Mouse (Mus musculus) left cerebral cortex, postnatal 25 days (tissue): Measurements from ENCODE around the gene Sdc3. TPM values are rescaled to one million over a fixed set of nuclear protein-coding genes. Genes with fewer than 3 reads are reported as not detected.

Source experiments
- DNase-seq, 2 experiments: peaks; one replicate each; pipeline ENCODE4 v3.0.0; 2022; ENCODE audit warnings: low spot score in 2 of 2, mixed read lengths in 1 of 2
- intact Hi-C: fragments of 180-260 bp; cut with DNase I; formaldehyde crosslinking; loops from one replicate; pipeline ENCODE4 v1.15.1; 2025
- total RNA-seq, 2 experiments: library from RNA; stranded (reverse); gene quantifications; 2 replicates each; pipeline ENCODE4 v1.2.3; 2021

The Sdc3 gene
- total RNA-seq, 2 experiments from 2014 or later = 167 to 181 TPM

DNA sequence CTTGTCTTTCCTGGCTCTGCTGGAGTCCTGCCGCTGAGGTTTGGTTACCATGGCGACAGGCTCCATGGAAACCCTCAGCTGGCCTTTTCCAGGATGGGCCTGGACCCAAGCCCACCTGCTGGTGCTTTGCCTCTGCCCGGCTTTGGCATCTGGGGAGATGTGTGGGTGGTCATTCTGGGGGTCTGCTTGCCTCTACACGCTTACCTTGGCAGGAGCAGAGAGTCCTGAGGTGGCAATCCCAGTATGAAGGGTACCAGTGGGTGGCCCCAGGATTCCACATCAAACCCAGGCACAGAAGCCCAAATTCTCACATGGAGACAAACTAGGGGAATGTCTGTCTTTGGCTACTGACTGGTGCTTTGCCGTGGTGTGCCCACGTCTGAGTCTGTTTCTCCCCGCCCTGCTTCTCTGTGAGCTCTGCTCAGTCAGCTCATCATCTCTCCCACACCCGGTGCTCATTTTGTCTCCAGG lies 73.6 kb downstream of the Sdc3 start:
- peak; percentile 91 to 95 for DNase-seq
- intact Hi-C loops = no loop called here

DNA sequence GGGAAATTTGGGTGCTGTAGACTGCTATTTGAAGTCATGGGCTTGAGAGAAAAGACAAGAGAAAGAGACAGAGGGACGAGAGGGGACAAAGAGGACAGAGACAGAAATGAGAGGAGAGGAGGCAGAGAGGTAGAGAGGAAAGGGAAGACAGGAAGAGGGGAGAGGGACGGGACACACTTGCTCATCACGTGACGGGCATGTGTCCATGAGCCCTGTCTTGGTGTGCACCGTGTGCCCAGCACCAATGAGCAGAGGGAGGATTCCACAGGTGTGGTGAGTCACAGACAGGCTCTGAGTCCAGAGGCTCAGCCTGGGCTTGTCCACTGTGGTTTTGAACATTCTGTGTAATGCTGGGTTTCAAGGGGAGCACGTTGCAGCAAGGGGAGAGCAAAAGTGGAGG lies 75.6 kb downstream of the Sdc3 start:
- no peak for DNase-seq
- intact Hi-C loops = no loop called here

DNA sequence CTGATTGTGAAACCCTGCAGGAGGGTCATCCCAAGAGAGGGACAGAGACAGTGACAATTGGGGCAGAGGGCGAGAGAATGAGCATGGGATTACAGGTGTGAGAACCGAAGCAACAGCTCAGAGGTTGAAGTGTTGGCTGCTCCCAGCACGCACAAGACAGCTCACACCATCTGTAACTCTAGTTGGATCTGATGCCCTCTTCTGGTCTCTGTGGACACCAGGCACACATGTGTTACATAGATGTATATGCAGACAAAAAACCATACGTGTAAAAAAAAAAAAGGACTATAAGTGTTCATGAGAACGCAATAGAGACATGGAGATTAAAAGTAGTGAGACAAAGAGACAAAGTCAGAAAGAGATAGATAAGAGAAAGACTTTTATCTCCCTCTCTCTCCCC lies 76.5 kb downstream of the Sdc3 start:
- no peak for DNase-seq
- intact Hi-C loops = no loop called here

DNA sequence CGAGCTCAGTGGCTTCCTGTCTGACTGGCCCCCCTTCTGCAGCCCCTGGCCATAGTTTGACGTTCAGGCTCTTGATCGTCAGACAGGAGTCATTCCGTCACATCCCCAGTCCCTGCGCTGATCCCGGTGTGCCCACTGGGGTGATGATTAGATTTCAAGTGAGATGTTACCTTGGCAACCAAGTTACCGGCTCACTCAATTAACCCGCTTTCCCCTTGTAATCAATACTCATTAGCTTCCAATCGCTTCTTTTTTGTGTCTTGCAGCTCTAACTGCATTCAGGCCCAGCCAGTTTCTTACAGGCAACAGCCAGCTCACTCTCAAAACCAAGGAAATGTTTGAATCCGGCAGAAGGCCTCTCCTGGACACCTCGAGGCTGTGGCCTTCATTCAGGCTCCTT lies 80.1 kb downstream of the Sdc3 start:
- no peak for DNase-seq
- intact Hi-C loops = no loop called here

DNA sequence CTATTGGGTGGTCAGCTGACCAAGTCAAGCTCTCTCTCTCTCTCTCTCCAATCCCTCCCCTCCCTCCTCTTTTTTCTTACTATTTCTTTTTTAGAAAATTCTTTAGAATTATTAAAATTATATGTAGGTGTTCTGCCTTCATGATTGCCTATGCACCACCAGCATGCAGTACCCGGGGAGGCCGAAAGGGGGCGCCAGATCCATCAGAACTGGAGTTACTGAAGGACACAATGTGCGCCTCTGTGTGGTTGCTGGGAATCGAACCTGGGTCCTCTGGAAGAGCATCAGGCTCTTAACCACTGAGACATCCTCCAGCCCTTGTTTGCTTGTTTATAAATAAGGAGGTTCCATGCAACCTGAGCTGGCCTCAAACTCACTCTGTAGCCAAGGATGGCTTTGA lies 81.1 kb downstream of the Sdc3 start:
- no peak for DNase-seq
- intact Hi-C loops = no loop called here

DNA sequence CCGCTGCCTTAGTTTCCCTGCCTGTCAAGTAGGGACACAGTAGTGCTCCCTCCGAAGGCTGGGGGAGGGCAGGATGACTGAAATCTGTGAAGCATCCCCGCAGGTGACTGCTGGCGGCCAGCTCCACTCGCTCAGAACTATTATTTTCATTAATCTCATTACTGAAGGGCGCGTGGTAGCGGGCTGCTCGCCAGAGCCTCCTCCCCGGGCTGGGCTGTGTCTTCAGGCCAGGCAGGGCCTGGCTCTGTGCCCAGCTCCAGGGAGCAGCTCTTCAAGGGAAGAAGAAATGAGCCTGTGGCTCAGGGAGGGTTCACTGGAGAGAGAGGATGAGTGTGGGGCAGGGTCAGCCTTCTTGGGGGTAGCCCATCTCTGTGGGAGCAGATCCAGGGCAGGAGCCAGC lies 82.3 kb downstream of the Sdc3 start:
- no peak for DNase-seq
- intact Hi-C loops = no loop called here

Other genes starting within 250 kb of the Sdc3 start
- 10 to 100 TPM; 30.1 to 32.8 TPM for gene Nkain1, start 218.4 kb upstream of the Sdc3 start, total RNA-seq
- 100 to 1,000 TPM; 112 to 114 TPM for gene Pum1, start 129.2 kb upstream of the Sdc3 start, total RNA-seq
- 10 to 100 TPM; 29.6 to 36.5 TPM for gene Laptm5, start 120.6 kb downstream of the Sdc3 start, total RNA-seq
- 1 to 10 TPM; 1.4 to 2.0 TPM for gene Matn1, start 151.8 kb downstream of the Sdc3 start, total RNA-seq